Mouse (Mus musculus): ENCODE results near the gene Fmo5. TPM values are rescaled to one million over a fixed set of nuclear protein-coding genes. Genes with fewer than 3 reads are reported as not detected.

Fmo5 gene
- polyA plus RNA-seq, 1 experiment: 3.0 TPM

- H3K27me3 ChIP-seq (ENCODE audit: control insufficient read depth, insufficient read depth, low read length): no peaks in the 10 kb centered on the region
- no peak for DNase-seq (ENCODE audit: low read depth in 1 of 2, low spot score in 2 of 2)
- 0 out of 2 replicates have a peak, but pooled peaks cover 2% of the 10 kb centered on the region for H3K36me3 ChIP-seq (ENCODE audit: control insufficient read depth, insufficient read depth, low read length)
- TF ChIP-seq CTCF (IDR thresholded peaks at IDR 0.05; ENCODE audit: extremely low read depth, insufficient read depth, insufficient read length, insufficient replicate concordance) (no peak), POLR2A (IDR thresholded peaks at IDR 0.05; ENCODE audit: low read depth, low read length) (no peak)
- H3K4me1 ChIP-seq (ENCODE audit: control insufficient read depth, insufficient read depth, insufficient read length): no peaks in the 10 kb centered on the region
- WGBS: 96% methylated on average over 3 of the region's 3 CpGs
- H3K27ac ChIP-seq (ENCODE audit: insufficient read depth, low read length): no peak overlapping the region
- H3K4me3 ChIP-seq (ENCODE audit: extremely low read depth, insufficient read depth, insufficient read length): no peak overlapping the region
Measured at GRCm38 (mm10) chr3:97676126-97676525, 47.5 kb downstream of the Fmo5 start.

- DNase-seq (ENCODE audit: low read depth in 1 of 2, low spot score in 2 of 2): no peak
- Histone ChIP-seq H3K4me3 (ENCODE audit: extremely low read depth, insufficient read depth, insufficient read length) (no peak overlapping the region), H3K36me3 (ENCODE audit: control insufficient read depth, insufficient read depth, low read length) (no peaks in the 10 kb centered on the region), H3K4me1 (ENCODE audit: control insufficient read depth, insufficient read depth, insufficient read length) (no peaks in the 10 kb centered on the region), H3K27ac (ENCODE audit: insufficient read depth, low read length) (no peak overlapping the region), H3K27me3 (ENCODE audit: control insufficient read depth, insufficient read depth, low read length) (no peaks in the 10 kb centered on the region)
- TF ChIP-seq POLR2A (IDR thresholded peaks at IDR 0.05; ENCODE audit: low read depth, low read length) (no peak), CTCF (IDR thresholded peaks at IDR 0.05; ENCODE audit: extremely low read depth, insufficient read depth, insufficient read length, insufficient replicate concordance) (no peak)
- 91% methylated on average over 3 of the region's 3 CpGs for WGBS
Measured at GRCm38 (mm10) chr3:97678416-97678815, 49.8 kb downstream of the Fmo5 start.

GRCm38 (mm10) chr3:97680631-97681320 lies 52.2 kb downstream of the Fmo5 start:
- WGBS: 1% methylated on average over 28 of the region's 28 CpGs
- peak; percentile 64 to 84 for DNase-seq (ENCODE audit: low read depth in 1 of 2, low spot score in 2 of 2)
- no peak for TF ChIP-seq POLR2A (IDR thresholded peaks at IDR 0.05; ENCODE audit: low read depth, low read length)
- peak; percentile 89 for TF ChIP-seq CTCF (IDR thresholded peaks at IDR 0.05; ENCODE audit: extremely low read depth, insufficient read depth, insufficient read length, insufficient replicate concordance)
- peak overlapping the region; percentile 64 for H3K4me3 ChIP-seq (ENCODE audit: extremely low read depth, insufficient read depth, insufficient read length)
- no peaks in the 10 kb centered on the region for H3K4me1 ChIP-seq (ENCODE audit: control insufficient read depth, insufficient read depth, insufficient read length)
- H3K36me3 ChIP-seq (ENCODE audit: control insufficient read depth, insufficient read depth, low read length): no peaks in the 10 kb centered on the region
- no peaks in the 10 kb centered on the region for H3K27me3 ChIP-seq (ENCODE audit: control insufficient read depth, insufficient read depth, low read length)
- H3K27ac ChIP-seq (ENCODE audit: insufficient read depth, low read length): 0 out of 2 replicates have a peak overlapping the region, but pooled peaks have one; percentile 1

GRCm38 (mm10) chr3:97681321-97682158 lies 52.9 kb downstream of the Fmo5 start:
- 2% methylated on average over 33 of the region's 33 CpGs for WGBS
- H3K27me3 ChIP-seq (ENCODE audit: control insufficient read depth, insufficient read depth, low read length): no peaks in the 10 kb centered on the region
- no peaks in the 10 kb centered on the region for H3K4me1 ChIP-seq (ENCODE audit: control insufficient read depth, insufficient read depth, insufficient read length)
- H3K27ac ChIP-seq (ENCODE audit: insufficient read depth, low read length): peak overlapping the region; percentile 36; the same call in 1 of the 2 replicates
- H3K4me3 ChIP-seq (ENCODE audit: extremely low read depth, insufficient read depth, insufficient read length): peak overlapping the region; percentile 64
- no peaks in the 10 kb centered on the region for H3K36me3 ChIP-seq (ENCODE audit: control insufficient read depth, insufficient read depth, low read length)
- DNase-seq (ENCODE audit: low read depth in 1 of 2, low spot score in 2 of 2): peak; percentile 65 to 74
- TF ChIP-seq POLR2A (IDR thresholded peaks at IDR 0.05; ENCODE audit: low read depth, low read length): no peak
- TF ChIP-seq CTCF (IDR thresholded peaks at IDR 0.05; ENCODE audit: extremely low read depth, insufficient read depth, insufficient read length, insufficient replicate concordance): peak; percentile 65; the same call in 1 of the 2 replicates

GRCm38 (mm10) chr3:97682159-97682502 lies 53.5 kb downstream of the Fmo5 start:
- WGBS: 9% methylated on average over 11 of the region's 11 CpGs
- TF ChIP-seq CTCF (IDR thresholded peaks at IDR 0.05; ENCODE audit: extremely low read depth, insufficient read depth, insufficient read length, insufficient replicate concordance) (no peak), POLR2A (IDR thresholded peaks at IDR 0.05; ENCODE audit: low read depth, low read length) (no peak)
- DNase-seq (ENCODE audit: low read depth in 1 of 2, low spot score in 2 of 2): peak in 1 of 2 experiments; percentile 3
- Histone ChIP-seq H3K36me3 (ENCODE audit: control insufficient read depth, insufficient read depth, low read length) (no peaks in the 10 kb centered on the region), H3K4me3 (ENCODE audit: extremely low read depth, insufficient read depth, insufficient read length) (0 out of 2 replicates have a peak overlapping the region, but pooled peaks have one; percentile 64), H3K27me3 (ENCODE audit: control insufficient read depth, insufficient read depth, low read length) (no peaks in the 10 kb centered on the region), H3K4me1 (ENCODE audit: control insufficient read depth, insufficient read depth, insufficient read length) (no peaks in the 10 kb centered on the region), H3K27ac (ENCODE audit: insufficient read depth, low read length) (no peak overlapping the region)

- no peak for DNase-seq (ENCODE audit: low read depth in 1 of 2, low spot score in 2 of 2)
- H3K4me3 ChIP-seq (ENCODE audit: extremely low read depth, insufficient read depth, insufficient read length): no peak overlapping the region
- TF ChIP-seq POLR2A (IDR thresholded peaks at IDR 0.05; ENCODE audit: low read depth, low read length): no peak
- H3K36me3 ChIP-seq (ENCODE audit: control insufficient read depth, insufficient read depth, low read length): no peaks in the 10 kb centered on the region
- H3K27ac ChIP-seq (ENCODE audit: insufficient read depth, low read length): no peak overlapping the region
- 45% methylated on average over 5 of the region's 5 CpGs for WGBS
- H3K27me3 ChIP-seq (ENCODE audit: control insufficient read depth, insufficient read depth, low read length): no peaks in the 10 kb centered on the region
- no peaks in the 10 kb centered on the region for H3K4me1 ChIP-seq (ENCODE audit: control insufficient read depth, insufficient read depth, insufficient read length)
Measured at GRCm38 (mm10) chr3:97682576-97682975, 54.0 kb downstream of the Fmo5 start.

Measured in spleen, adult 2 months (tissue).